Comparison of ENCODE assay signal across 27 mouse cellular contexts in the genomic region with DNA sequence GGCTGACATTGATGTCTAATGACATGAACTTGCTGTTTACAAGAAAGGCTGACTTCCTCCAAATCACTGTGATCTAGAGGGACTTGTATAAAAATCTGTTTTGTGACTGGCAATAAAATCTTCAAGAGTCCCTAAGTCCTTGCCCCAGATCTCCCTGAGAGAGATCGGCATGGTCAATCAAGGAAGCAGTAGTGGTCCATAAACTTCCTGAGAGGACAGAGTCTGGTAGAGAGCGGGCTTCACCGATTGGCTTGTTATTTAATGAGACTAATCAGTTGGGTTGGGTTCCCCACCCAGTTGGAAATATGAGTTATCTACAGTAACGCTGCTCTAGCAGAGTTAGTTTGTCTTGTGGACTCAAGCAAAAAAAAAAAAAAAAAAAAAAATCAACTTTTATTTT.
"Had no signal": no experiment of that assay in that cellular context is flagged by ENCODE, and none has a peak within 500 bp of the region (broad histone marks: within the 10 kb centered on the region; RNA-seq: fewer than 3 reads in every experiment).

No protein-coding gene starts in this region.

- H3K27me3 ChIP-seq: heart, embryonic 13.5 days; heart, embryonic 15.5 days; hindbrain, embryonic 12.5 days; limb, embryonic 12.5 days; liver, embryonic 13.5 days; liver, embryonic 15.5 days had no signal

- DNase-seq: gastrocnemius, adult 2 months; gastrocnemius, postnatal 10 days; gastrocnemius, postnatal 25 days; heart, adult 11 months; heart, adult 2 months; heart, postnatal 4 days; kidney, adult 11 months; kidney, adult 8-10 months; kidney, postnatal 10 days; kidney, postnatal 25 days; liver; liver, embryonic 13.5 days; liver, postnatal 0 days had no signal

- H3K9ac ChIP-seq: heart, embryonic 13.5 days; heart, embryonic 15.5 days; hindbrain, embryonic 12.5 days; hindbrain, embryonic 14.5 days; limb, embryonic 12.5 days; liver, embryonic 13.5 days; liver, embryonic 15.5 days; liver, postnatal 0 days had no signal

- H3K27ac ChIP-seq: gastrocnemius, adult 2 months; heart, adult 2 months; heart, embryonic 13.5 days; heart, embryonic 15.5 days; hindbrain, embryonic 10.5 days; hindbrain, embryonic 12.5 days; hindbrain, embryonic 14.5 days; layer of hippocampus, adult 2 months; left cerebral cortex, adult 2 months; limb, embryonic 10.5 days; limb, embryonic 12.5 days; liver, embryonic 13.5 days; liver, embryonic 15.5 days had no signal

- H3K4me3 ChIP-seq: gastrocnemius, adult 2 months; heart, adult 2 months; heart, embryonic 13.5 days; heart, embryonic 15.5 days; hindbrain, embryonic 10.5 days; hindbrain, embryonic 12.5 days; layer of hippocampus, adult 2 months; left cerebral cortex, adult 2 months; limb, embryonic 10.5 days; limb, embryonic 12.5 days; liver, embryonic 13.5 days; liver, embryonic 15.5 days had no signal

- ATAC-seq: hindbrain, embryonic 16.5 days; inflammation-experienced regulatory T-cells, adult 6 months; liver, postnatal 0 days had no signal

- H3K36me3 ChIP-seq: heart, embryonic 15.5 days; hindbrain, embryonic 10.5 days; hindbrain, embryonic 12.5 days; limb, embryonic 10.5 days; liver, embryonic 13.5 days; liver, embryonic 15.5 days had no signal

- H3K4me2 ChIP-seq: heart, embryonic 11.5 days; heart, embryonic 13.5 days; heart, embryonic 15.5 days; hindbrain, embryonic 12.5 days; hindbrain, embryonic 14.5 days; limb, embryonic 12.5 days; liver, embryonic 11.5 days; liver, embryonic 13.5 days; liver, embryonic 15.5 days had no signal

- H3K9me3 ChIP-seq: heart, embryonic 13.5 days; heart, embryonic 15.5 days; hindbrain, embryonic 10.5 days; hindbrain, embryonic 12.5 days; limb, embryonic 10.5 days; limb, embryonic 12.5 days; liver, embryonic 13.5 days; liver, embryonic 15.5 days had no signal

- H3K4me1 ChIP-seq: heart, embryonic 15.5 days; hindbrain, embryonic 10.5 days; hindbrain, embryonic 12.5 days; limb, embryonic 10.5 days; liver, embryonic 15.5 days had no signal
